Mouse (Mus musculus) liver, embryonic 14.5 days (tissue): Measurements from ENCODE around the gene Sprr1b.

Experiments used
- CTCF ChIP-seq: IDR thresholded peaks from 2 replicates; pipeline ENCODE4 v1.5.1; 2016; ENCODE audit warnings: antibody characterized with exemption, low read depth, control low read depth
- EP300 ChIP-seq: IDR thresholded peaks from 2 replicates; pipeline ENCODE4 v1.6.1; 2016; ENCODE audit warnings: antibody characterized with exemption, low read depth

DNA sequence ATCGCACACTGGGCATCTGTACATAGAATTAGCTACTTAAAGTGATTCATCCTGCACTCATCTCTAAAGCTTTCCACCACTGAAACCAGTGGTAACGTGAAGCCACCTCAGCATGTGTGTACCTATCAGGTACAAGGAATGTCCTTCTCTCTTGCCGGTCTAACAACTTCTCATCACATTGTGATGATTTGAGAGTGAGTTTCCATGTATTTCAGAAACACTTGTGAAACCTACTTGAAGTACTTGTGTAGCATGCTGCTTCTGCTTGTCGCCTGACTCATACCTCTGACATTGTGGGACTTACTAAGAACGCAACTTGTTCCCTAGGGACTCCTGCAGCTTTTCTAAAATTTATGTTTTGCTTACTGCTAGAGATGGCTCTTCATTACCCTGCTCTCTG is 16.6 kb upstream of the Sprr1b start:
- TF ChIP-seq CTCF: no peak
- TF ChIP-seq EP300: no peak
